Mouse (Mus musculus) urinary bladder, postnatal 14 days (tissue): ENCODE results near the gene Pard3.
"Not testable (repeated sequence)": the region's sequence is repeated elsewhere in the genome, so short reads cannot be mapped to it uniquely, and the experiment has no call there.

Experiments used
- DNase-seq: peaks from one replicate; pipeline ENCODE4 v3.0.0; 2021; ENCODE audit warnings: low spot score

Pard3 gene

GRCm38 (mm10) chr8:127136781-127137180 is 73.1 kb downstream of the Pard3 start:
- no peak for DNase-seq

- peak; percentile 90 for DNase-seq
Observed at GRCm38 (mm10) chr8:127139154-127139553, 75.5 kb downstream of the Pard3 start.

GRCm38 (mm10) chr8:127140945-127141344 is 77.3 kb downstream of the Pard3 start:
- DNase-seq: no peak

- DNase-seq: peak; percentile 36
Observed at GRCm38 (mm10) chr8:127143641-127144040, 79.9 kb downstream of the Pard3 start.

GRCm38 (mm10) chr8:127144562-127144961 is 80.9 kb downstream of the Pard3 start:
- no peak for DNase-seq

- peak; percentile 52 for DNase-seq
Observed at GRCm38 (mm10) chr8:127145135-127145534, 81.4 kb downstream of the Pard3 start.

GRCm38 (mm10) chr8:127146055-127146454 is 82.4 kb downstream of the Pard3 start:
- DNase-seq: no peak

GRCm38 (mm10) chr8:127148821-127149220 is 85.1 kb downstream of the Pard3 start:
- DNase-seq: no peak

- DNase-seq: no peak
Observed at GRCm38 (mm10) chr8:127150645-127151044, 87.0 kb downstream of the Pard3 start.

GRCm38 (mm10) chr8:127151706-127152105 is 88.0 kb downstream of the Pard3 start:
- DNase-seq: no peak

- no peak for DNase-seq
Observed at GRCm38 (mm10) chr8:127157087-127157486, 93.4 kb downstream of the Pard3 start.

- no peak for DNase-seq
Observed at GRCm38 (mm10) chr8:127159421-127159966, 95.8 kb downstream of the Pard3 start.

GRCm38 (mm10) chr8:127161854-127162253 is 98.2 kb downstream of the Pard3 start:
- DNase-seq: no peak

- DNase-seq: no peak
Observed at GRCm38 (mm10) chr8:127162821-127163220, 99.1 kb downstream of the Pard3 start.

- DNase-seq: no peak
Observed at GRCm38 (mm10) chr8:127164326-127165280, 100.9 kb downstream of the Pard3 start.

GRCm38 (mm10) chr8:127168496-127168895 is 104.8 kb downstream of the Pard3 start:
- DNase-seq: no peak

- no peak for DNase-seq
Observed at GRCm38 (mm10) chr8:127169361-127169760, 105.7 kb downstream of the Pard3 start.

- DNase-seq: not testable (repeated sequence)
Observed at GRCm38 (mm10) chr8:127170372-127170771, 106.7 kb downstream of the Pard3 start.

- no peak for DNase-seq
Observed at GRCm38 (mm10) chr8:127170930-127171329, 107.2 kb downstream of the Pard3 start.

- no peak for DNase-seq
Observed at GRCm38 (mm10) chr8:127173483-127173882, 109.8 kb downstream of the Pard3 start.

GRCm38 (mm10) chr8:127174411-127174810 is 110.7 kb downstream of the Pard3 start:
- DNase-seq: no peak

- no peak for DNase-seq
Observed at GRCm38 (mm10) chr8:127175160-127175836, 111.6 kb downstream of the Pard3 start.

- peak; percentile 49 for DNase-seq
Observed at GRCm38 (mm10) chr8:127178634-127179033, 114.9 kb downstream of the Pard3 start.
